Mouse (Mus musculus): ENCODE results near the gene Zeb2. TPM values are rescaled to one million over a fixed set of nuclear protein-coding genes. Genes with fewer than 3 reads are reported as not detected.

Gene Zeb2
- polyA plus RNA-seq, 1 experiment from 2014 or later: 49.3 TPM

DNA sequence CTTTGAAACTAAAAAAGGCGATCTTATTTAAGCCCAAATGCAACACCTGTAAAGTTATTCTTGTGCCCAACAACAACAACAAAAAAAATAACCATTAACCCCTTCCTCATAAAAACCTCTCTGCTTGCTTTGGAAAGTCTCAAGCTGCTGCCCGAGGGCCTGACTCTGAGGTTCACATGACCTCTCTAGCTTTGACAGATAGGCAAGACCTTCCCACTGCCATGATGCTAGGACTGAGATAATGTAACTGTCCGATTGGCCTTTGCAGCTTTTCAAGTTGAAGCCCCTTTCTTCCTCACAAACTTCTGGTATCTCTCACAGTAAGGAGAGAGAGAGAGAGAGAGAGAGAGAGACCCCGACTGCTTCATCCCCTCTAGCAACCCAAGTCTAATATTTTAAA lies 16.2 kb downstream of the Zeb2 start:
- WGBS: 64% methylated on average over 4 of the region's 4 CpGs
- Histone ChIP-seq H3K9me3 (no peaks in the 10 kb centered on the region), H3K4me1 (replicated peaks) (peaks cover 100% of the 10 kb centered on the region), H3K27me3 (ENCODE audit: insufficient read depth, poor library complexity, severe bottlenecking) (no peaks in the 10 kb centered on the region), H3K4me3 (no peak overlapping the region), H3K36me3 (peaks cover 28% of the 10 kb centered on the region), H3K27ac (peak overlapping the region; percentile 66; the same call in 1 of the 2 replicates)
- no peak for DNase-seq (ENCODE audit: low spot score)

- Histone ChIP-seq H3K4me3 (no peak overlapping the region), H3K36me3 (peaks cover 25% of the 10 kb centered on the region), H3K27me3 (ENCODE audit: insufficient read depth, poor library complexity, severe bottlenecking) (no peaks in the 10 kb centered on the region), H3K27ac (peak overlapping the region; percentile 54), H3K4me1 (replicated peaks) (peaks cover 100% of the 10 kb centered on the region), H3K9me3 (no peaks in the 10 kb centered on the region)
- 74% methylated on average over 7 of the region's 7 CpGs for WGBS
- DNase-seq (ENCODE audit: low spot score): no peak
Observed at GRCm38 (mm10) chr2:45100628-45101027, 16.6 kb downstream of the Zeb2 start.

DNA sequence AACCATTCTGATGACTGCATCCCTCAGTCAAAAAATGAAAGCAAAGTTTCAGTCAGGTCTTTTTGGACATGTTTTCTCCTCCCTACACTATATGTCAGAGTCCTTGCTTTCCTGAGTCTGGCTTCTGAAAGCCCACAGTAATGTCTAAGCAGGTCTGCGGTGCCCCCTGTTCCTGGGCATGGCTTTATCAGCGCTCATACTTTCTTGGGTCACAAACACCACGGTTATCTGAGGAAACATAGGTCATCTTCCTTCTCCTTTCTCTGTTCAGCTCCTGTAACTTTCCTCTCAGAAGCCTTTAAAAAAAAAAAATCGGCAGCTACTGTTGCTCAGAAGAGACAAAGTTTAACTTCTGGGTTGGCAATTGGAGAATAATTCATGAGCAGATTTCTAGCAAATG lies 17.2 kb downstream of the Zeb2 start:
- WGBS: 83% methylated on average over 4 of the region's 4 CpGs
- Histone ChIP-seq H3K27me3 (ENCODE audit: insufficient read depth, poor library complexity, severe bottlenecking) (no peaks in the 10 kb centered on the region), H3K27ac (0 out of 2 replicates have a peak overlapping the region, but pooled peaks have one; percentile 3)

GRCm38 (mm10) chr2:45099081-45099480 lies 18.1 kb downstream of the Zeb2 start:
- no peak overlapping the region for H3K4me3 ChIP-seq
- H3K36me3 ChIP-seq: peaks cover 31% of the 10 kb centered on the region
- no peaks in the 10 kb centered on the region for H3K27me3 ChIP-seq (ENCODE audit: insufficient read depth, poor library complexity, severe bottlenecking)
- peaks cover 98% of the 10 kb centered on the region for H3K4me1 ChIP-seq (replicated peaks)
- no peaks in the 10 kb centered on the region for H3K9me3 ChIP-seq
- no peak for DNase-seq (ENCODE audit: low spot score)
- 81% methylated on average over 4 of the region's 4 CpGs for WGBS
- peak overlapping the region; percentile 35; the same call in 1 of the 2 replicates for H3K27ac ChIP-seq

More for the DNA sequence above, 17.2 kb downstream of the Zeb2 start:
- DNase-seq (ENCODE audit: low spot score): no peak
- H3K36me3 ChIP-seq: peaks cover 22% of the 10 kb centered on the region
- H3K4me1 ChIP-seq (replicated peaks): peaks cover 100% of the 10 kb centered on the region
- H3K9me3 ChIP-seq: no peaks in the 10 kb centered on the region
- no peak overlapping the region for H3K4me3 ChIP-seq

GRCm38 (mm10) chr2:45097969-45098368 lies 19.2 kb downstream of the Zeb2 start:
- WGBS: 8% methylated on average over 5 of the region's 5 CpGs
- no peaks in the 10 kb centered on the region for H3K9me3 ChIP-seq
- H3K4me3 ChIP-seq: no peak overlapping the region
- peaks cover 43% of the 10 kb centered on the region for H3K36me3 ChIP-seq
- no peaks in the 10 kb centered on the region for H3K27me3 ChIP-seq (ENCODE audit: insufficient read depth, poor library complexity, severe bottlenecking)
- peak overlapping the region; percentile 78 for H3K27ac ChIP-seq
- H3K4me1 ChIP-seq (replicated peaks): peaks cover 98% of the 10 kb centered on the region
- no peak for DNase-seq (ENCODE audit: low spot score)

GRCm38 (mm10) chr2:45096638-45097247 lies 20.5 kb downstream of the Zeb2 start:
- no peak for DNase-seq (ENCODE audit: low spot score)
- Histone ChIP-seq H3K36me3 (peaks cover 46% of the 10 kb centered on the region), H3K27me3 (ENCODE audit: insufficient read depth, poor library complexity, severe bottlenecking) (no peaks in the 10 kb centered on the region), H3K4me1 (replicated peaks) (peaks cover 88% of the 10 kb centered on the region), H3K4me3 (no peak overlapping the region), H3K9me3 (no peaks in the 10 kb centered on the region), H3K27ac (peak overlapping the region; percentile 78)
- WGBS: 33% methylated on average over 10 of the region's 10 CpGs

DNA sequence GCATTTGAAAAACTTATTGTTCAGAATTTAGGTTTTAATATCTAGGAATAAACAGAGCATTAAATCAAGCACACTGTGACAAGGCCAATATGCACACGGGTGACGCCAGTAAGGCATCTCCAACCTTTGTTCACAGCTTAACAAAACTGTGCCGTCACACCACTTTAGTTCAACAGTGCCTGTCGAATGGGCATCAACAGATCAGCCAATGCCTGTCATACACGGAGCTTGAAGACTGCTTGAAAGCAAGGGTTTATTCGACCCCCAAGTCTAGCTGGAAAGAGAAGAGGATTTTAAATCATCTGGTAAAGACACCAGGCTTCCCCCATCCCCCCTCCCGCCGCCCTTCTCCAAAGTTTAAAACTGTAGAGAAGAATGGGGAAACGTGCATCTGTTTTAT lies 21.4 kb downstream of the Zeb2 start:
- Histone ChIP-seq H3K4me1 (replicated peaks) (peaks cover 85% of the 10 kb centered on the region), H3K9me3 (no peaks in the 10 kb centered on the region), H3K27ac (peak overlapping the region; percentile 78), H3K27me3 (ENCODE audit: insufficient read depth, poor library complexity, severe bottlenecking) (no peaks in the 10 kb centered on the region), H3K36me3 (peaks cover 52% of the 10 kb centered on the region; the same call in 1 of the 2 replicates), H3K4me3 (no peak overlapping the region)
- 25% methylated on average over 9 of the region's 9 CpGs for WGBS
- no peak for DNase-seq (ENCODE audit: low spot score)

DNA sequence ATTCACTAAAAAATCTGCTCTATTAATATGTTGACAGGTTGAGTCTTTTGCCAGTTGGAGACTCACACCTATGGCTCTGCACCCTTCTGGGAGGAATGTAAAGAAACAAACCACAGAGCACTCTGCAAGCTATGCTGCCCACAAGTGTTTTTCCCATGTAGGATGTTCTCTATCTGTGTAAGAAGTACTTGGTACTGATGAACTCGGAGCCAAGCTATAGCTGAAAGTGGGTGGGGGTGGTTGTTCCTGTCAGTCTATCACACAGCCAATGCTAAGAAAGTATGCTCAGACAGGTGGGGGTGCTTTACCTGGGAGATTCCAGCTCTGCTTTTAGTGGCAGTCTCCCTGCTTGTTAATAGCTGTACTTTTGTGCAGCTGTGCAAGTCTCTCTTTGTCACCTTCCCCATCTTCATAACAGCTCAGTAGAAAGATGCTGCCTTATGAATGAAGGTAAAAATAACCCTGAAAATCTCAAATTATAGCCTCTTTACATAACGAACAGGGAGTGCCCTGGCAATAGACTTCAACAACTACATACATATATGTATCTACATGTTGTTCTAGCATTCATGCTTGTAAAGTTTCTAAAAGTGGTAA lies 22.7 kb downstream of the Zeb2 start:
- Histone ChIP-seq H3K27me3 (ENCODE audit: insufficient read depth, poor library complexity, severe bottlenecking) (no peaks in the 10 kb centered on the region), H3K36me3 (peaks cover 51% of the 10 kb centered on the region; the same call in 1 of the 2 replicates), H3K9me3 (no peaks in the 10 kb centered on the region), H3K4me3 (no peak overlapping the region), H3K27ac (peak overlapping the region; percentile 78), H3K4me1 (replicated peaks) (peaks cover 80% of the 10 kb centered on the region)
- no peak for DNase-seq (ENCODE audit: low spot score)
- WGBS: 80% methylated on average over 2 of the region's 2 CpGs

DNA sequence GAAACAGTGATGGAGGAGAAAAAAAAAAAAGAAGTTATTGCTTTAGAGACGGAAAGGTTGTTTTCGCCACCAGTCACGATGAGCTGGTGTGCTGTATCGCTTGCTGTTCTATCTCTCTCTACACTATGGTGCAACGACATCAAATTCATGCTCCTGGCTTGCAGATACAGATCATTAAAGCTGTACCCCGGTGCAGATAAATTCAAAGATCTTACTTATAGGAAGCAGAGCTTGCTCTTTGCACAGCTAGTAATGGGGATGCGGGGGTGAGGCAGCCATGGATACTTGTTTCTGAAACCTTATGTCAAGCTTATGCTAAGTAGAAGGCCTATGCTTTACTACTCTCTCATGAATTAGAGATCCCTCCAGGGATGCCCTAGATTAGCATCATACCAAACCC lies 23.7 kb downstream of the Zeb2 start:
- Histone ChIP-seq H3K27me3 (ENCODE audit: insufficient read depth, poor library complexity, severe bottlenecking) (no peaks in the 10 kb centered on the region), H3K4me1 (replicated peaks) (peaks cover 80% of the 10 kb centered on the region), H3K36me3 (peaks cover 51% of the 10 kb centered on the region; the same call in 1 of the 2 replicates), H3K27ac (0 out of 2 replicates have a peak overlapping the region, but pooled peaks have one; percentile 42), H3K9me3 (no peaks in the 10 kb centered on the region), H3K4me3 (no peak overlapping the region)
- 93% methylated on average over 7 of the region's 7 CpGs for WGBS
- DNase-seq (ENCODE audit: low spot score): no peak

DNA sequence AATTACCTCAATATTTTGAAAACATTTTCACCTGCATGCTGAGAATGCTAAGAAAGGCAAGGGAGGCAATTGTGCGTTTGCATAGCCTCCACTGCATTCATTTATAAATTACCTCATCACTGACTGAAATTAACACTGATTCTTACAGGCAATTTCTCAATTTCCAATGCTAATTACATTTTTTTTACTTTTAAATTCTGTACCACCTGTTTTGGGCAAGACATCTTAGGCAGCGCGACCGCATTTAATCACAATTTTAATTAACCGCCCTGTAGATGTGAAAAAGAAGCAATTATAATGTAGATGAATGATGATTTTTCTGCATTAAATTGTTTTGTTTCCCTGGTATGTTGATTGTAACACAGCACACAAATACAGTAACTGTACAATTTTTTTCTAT lies 24.5 kb downstream of the Zeb2 start:
- Histone ChIP-seq H3K27me3 (ENCODE audit: insufficient read depth, poor library complexity, severe bottlenecking) (no peaks in the 10 kb centered on the region), H3K4me1 (replicated peaks) (peaks cover 80% of the 10 kb centered on the region)

DNA sequence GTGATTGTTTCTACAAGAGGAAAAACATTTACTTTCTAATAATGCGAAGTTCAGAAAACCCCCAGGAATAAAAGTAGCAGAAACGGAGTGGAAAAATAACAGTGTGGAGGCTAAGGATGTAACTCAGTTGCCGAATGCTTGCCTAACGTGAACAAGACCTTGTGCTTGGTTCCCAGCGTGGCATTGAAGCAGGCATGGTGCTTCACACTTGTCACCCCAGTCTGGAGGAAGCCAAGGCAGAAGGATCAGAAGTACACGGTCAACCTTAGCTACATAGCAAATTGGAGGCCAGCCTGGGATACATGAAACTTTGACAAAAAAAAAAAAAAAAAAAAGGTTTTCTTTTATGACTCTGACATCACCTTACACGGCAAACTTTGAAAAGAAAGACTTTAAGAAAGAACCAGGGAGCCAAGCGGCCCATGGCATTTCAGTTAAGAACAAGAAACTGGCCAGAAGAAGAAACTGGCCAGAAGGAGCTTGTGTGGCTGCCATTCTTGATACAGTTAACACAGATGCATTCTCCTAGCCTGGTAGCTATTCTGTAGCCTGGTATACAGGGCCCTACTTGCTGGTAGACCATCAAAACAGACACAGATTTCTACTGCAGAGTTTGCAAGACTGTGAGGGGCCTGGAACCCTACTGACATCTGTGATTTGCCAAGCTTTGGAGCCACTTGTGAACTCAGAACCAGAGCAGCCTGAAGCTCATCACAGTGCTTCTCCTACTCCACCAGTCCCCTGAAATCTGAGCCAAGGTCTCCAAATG lies 26.5 kb downstream of the Zeb2 start:
- Histone ChIP-seq H3K4me3 (no peak overlapping the region), H3K36me3 (peaks cover 53% of the 10 kb centered on the region), H3K27me3 (ENCODE audit: insufficient read depth, poor library complexity, severe bottlenecking) (no peaks in the 10 kb centered on the region), H3K27ac (no peak overlapping the region), H3K4me1 (replicated peaks) (peaks cover 78% of the 10 kb centered on the region), H3K9me3 (no peaks in the 10 kb centered on the region)
- no peak for DNase-seq (ENCODE audit: low spot score)
- WGBS: 91% methylated on average over 8 of the region's 8 CpGs

More for the DNA sequence above, 24.5 kb downstream of the Zeb2 start:
- no peak for DNase-seq (ENCODE audit: low spot score)
- Histone ChIP-seq H3K9me3 (no peaks in the 10 kb centered on the region), H3K36me3 (peaks cover 51% of the 10 kb centered on the region; the same call in 1 of the 2 replicates), H3K27ac (no peak overlapping the region), H3K4me3 (no peak overlapping the region)
- WGBS: 92% methylated on average over 5 of the region's 5 CpGs

- peak overlapping the region; percentile 78 for H3K27ac ChIP-seq
- no peaks in the 10 kb centered on the region for H3K27me3 ChIP-seq (ENCODE audit: insufficient read depth, poor library complexity, severe bottlenecking)
- peaks cover 71% of the 10 kb centered on the region for H3K4me1 ChIP-seq (replicated peaks)
- 58% methylated on average over 3 of the region's 3 CpGs for WGBS
- no peak overlapping the region for H3K4me3 ChIP-seq
- H3K36me3 ChIP-seq: peaks cover 57% of the 10 kb centered on the region
- H3K9me3 ChIP-seq: no peaks in the 10 kb centered on the region
- DNase-seq (ENCODE audit: low spot score): no peak
Observed at GRCm38 (mm10) chr2:45089251-45089530, 28.0 kb downstream of the Zeb2 start.

Measured in hindbrain, embryonic 10.5 days (tissue).